Mouse (Mus musculus) liver, adult (tissue): Measurements from ENCODE around the gene Hist2h2aa2.

ENCODE experiments used
- GATA4 ChIP-seq: IDR thresholded peaks from 2 replicates; pipeline ENCODE4 v1.6.1; 2014; ENCODE audit warnings: mild to moderate bottlenecking, low read length; ENCODE audit not compliant: insufficient replicate concordance

Hist2h2aa2 gene

DNA sequence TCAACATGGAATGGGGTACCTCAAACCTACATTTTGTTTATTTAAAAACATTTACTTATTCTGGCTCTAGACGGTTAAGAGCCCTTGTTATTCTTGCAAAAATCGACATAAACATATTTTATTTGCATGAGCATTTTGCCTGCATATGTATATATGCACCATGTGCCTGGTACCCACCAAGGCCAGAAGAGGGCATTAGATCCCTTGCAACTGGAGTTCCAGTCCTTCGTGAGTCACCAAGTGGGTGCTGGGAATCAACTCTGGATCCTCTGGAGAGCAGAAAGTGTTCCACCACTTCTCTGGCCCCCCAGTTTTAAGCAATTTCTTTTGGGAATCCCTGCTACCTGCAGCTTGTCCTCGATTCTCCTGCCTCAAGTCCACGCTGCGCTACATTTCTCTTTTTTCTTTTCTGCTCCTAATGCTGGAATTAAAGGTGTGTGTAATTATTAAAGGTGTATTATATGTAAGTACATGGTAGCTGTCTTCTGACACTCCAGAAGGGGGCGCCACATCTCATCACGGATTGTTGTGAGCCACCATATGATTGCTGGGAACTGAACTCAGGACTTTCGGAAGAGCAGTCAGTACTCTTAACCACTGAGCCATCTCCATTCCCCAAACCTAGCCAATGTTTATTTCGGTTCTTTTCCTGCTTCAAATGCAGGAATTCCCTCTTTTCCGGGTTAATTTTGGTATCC is 44.3 kb downstream of the Hist2h2aa2 start:
- TF ChIP-seq GATA4, result no peak

DNA sequence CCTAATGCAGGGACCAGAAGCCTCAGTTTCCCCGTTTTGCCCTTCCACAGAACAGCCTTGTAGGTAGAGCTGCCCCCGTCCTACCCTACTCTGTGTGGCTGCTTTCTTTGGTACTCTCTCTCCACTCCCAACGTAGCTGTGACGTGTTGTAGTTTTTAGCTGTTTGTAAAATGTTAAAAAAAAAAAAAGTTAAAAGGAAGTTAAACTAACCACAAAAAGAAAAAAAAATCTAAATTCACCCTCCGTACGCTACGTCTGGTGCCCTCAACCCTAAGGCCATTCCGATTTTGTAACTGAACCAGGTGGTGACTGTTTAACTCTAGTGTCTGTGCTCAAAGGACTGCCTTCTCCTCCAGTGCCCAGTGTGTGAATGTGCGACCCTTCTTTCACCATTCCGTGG is 45.1 kb downstream of the Hist2h2aa2 start:
- no peak for TF ChIP-seq GATA4

DNA sequence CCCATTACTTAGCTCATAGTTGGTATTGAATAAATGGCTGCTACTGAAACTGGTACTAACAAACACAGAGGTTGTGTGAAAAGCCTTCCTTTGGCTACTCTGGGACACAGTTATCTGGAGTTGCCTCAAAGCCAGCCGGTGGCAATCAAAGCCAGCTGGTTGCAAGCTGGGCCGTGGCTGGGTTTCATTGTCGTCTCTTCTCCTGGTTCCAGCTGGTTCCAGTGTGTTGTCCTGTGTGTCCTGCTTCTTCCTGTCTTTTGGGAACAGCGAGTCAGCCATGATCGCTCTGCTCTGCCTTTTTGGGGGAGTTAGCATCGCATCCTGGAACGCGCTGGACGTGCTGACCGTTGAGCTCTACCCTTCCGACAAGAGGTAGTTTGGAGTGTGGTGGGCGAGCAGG is 47.1 kb downstream of the Hist2h2aa2 start:
- TF ChIP-seq GATA4, result no peak
